Mouse (Mus musculus): ENCODE measurements at regions not wholly inside any gene's neighbourhood (a gene's known extent, or its start where the extent isn't known, plus 50 kb on each side); places are given as distances from the start of the nearest gene placed in this dataset.

DNA sequence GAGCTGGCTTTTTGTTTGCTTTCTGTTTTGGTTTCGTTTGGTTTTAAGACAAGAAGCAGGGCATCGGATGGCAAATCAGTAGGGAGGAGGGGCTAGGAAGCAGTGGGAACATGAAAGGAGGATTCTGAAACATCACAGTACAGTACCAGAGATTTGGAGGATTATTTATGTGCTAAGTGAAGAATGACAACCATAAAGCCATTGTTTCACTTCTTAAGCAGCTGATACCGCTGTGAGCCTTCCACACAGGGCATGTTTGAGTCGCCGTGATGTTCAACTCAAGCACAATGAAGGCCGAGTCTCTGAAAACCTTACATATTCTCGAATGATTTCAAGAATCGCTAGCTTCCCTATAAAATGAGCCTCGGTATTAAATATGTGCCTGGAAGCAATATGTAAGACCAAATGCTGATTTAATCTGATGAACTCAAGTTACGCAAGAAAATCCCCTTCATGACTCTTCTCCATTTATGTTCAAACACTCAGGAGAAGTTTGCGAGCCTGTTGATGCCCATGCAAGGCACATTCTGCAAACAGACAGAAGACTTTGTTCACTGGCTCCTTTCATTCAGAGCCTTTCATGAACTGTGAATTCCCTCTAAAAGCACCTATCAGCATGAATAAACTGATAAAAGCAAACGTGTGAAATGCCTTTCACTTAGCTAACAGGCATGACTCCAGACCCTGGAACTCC lies 441.2 kb downstream of the Efnb2 start:
- DNase-seq (ENCODE audit: low spot score in 2 of 2), result no peak

DNA sequence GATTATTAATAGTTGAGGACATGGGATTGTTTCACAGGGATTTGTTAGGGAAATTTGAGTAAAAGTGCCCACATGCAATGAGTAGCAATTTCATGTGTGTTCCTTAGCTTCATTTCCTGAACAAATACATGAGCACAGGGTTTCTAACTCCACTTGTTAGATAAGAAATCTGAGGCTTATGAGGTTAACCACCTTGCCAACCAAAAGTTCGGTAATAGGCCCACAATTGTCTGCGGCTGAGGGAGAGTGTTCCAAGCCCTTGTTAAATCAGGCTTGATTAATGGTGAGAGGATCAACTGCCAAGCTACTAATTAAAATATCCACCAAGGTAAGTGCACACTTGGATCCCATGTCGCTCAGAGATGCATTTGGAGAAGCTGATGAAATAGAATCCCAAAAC lies 468.0 kb downstream of the Efnb2 start:
- no peak for DNase-seq (ENCODE audit: low spot score in 2 of 2)

DNA sequence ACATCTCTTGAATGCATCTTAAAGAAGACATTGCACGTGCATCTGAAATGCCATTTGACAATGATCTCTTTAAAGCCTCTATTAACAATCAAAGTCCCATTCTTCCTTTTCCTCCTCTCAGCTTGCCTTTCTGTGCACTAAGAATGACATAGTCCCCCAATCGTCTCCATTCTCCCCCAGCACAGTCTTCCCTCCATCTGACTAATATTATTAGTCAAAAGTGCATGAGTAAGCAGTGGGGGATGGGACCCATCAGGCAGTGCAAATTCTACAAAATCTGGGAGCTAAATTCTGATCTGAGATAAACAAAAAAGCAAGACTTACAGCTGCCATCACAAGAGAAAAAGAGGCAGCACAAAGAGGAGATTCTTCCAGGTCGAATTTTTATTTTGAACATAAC lies 475.0 kb downstream of the Efnb2 start:
- DNase-seq (ENCODE audit: low spot score in 2 of 2), result no peak

DNA sequence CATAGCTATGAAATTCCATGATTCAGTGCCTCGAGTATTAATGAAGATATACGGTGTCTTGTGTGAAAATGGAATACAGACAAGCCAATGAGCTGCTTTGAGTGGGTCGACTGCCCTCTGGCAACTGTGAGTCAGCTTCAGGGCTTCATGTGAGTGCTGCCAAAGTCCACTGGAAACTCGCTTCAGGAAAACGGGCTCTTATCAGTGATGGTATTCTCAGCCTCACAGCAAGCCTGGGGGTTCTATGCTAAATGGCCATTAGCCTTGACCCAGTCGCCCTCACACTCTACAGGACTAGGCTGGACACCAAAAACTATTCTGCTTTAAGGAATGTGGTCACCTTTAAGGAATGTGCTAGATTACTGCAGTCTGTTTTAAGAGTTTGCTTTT lies 477.8 kb downstream of the Efnb2 start:
- DNase-seq (ENCODE audit: low spot score in 2 of 2), result no peak

DNA sequence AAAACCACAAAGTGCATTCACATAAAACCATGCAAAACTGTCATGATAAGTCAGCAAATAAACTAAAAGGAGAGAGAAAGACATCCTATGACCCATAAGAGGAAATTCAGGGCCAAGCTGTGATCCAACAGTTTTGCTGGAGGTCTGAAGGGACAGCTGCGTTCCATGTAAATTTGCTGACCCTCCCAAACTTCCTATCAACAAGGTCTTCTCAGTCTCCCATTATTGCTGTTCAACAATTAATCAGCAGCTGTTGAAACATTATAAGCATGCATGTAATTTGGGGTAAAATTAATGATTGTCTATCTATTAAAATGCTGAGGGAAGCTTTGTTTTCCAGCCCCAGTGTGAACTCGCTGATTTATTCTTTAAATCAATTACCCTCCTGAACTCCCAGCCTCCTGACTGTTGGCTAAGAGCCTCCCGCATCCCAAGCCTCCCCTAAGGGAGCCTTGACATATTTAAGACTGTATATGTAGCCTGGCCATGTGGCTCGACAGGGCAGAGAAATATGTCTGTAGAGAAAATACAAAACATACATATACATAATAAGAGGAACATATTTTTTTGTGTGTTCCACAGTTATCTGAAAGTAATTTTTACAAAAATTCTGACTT lies 478.3 kb downstream of the Efnb2 start:
- no peak for DNase-seq (ENCODE audit: low spot score in 2 of 2)

DNA sequence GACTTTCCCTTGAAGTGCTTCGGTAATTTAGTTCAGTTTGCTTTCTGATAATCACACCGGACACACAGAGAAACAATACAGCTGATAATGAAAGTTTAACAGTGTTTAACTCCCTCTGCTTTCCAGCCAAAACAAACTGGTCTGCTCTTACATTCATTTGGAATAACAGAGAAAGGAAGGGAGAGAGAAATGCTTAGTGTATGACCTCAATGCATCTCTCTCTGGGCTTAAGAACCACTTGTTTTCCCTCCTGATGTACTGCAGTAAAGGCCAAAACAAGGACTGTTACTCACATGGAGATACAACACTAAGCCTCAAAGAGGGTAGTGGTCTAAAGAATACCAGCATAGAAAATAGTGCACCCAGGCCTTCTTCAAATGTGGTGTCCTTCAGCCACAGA lies 478.9 kb downstream of the Efnb2 start:
- no peak for DNase-seq (ENCODE audit: low spot score in 2 of 2)

DNA sequence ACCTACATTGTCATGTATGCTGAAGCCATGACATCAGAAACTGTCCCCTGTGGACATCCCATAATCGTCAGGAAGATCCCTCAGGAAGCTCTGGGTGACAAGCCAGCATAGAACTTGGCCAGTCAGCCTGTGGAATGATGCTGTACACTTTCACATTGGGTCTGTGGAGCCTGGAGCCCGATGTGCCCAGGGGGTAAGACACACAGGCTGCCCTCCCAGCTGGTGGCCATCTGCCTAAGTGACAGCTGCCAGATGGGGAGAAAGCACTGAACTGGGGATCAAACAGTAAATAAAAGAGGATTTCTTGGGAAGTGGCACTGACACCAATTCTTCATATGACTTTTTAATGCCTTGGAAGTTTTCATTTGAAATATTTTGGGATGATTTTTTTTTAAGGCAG lies 486.8 kb downstream of the Efnb2 start:
- DNase-seq (ENCODE audit: low spot score in 2 of 2), result no peak

DNA sequence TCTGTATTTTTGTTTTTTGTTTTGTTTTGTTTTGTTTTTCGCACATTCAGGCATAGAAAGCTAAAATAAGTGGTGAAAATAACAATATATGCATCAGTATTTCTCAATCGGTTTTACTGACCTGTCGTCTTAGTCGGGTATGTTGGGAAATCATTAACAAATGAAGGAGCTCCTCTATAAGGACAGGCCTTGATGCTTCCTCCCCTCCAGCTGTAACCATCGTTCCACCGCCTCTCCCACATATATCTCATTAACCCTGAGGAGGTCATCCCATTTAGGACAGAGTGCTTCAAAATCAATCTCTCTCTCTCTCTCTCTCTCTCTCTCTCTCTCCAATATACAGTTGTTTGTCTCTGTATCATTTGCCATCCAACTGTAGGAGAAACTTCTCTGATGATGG lies 492.4 kb downstream of the Efnb2 start:
- DNase-seq (ENCODE audit: low spot score in 2 of 2), result no peak

DNA sequence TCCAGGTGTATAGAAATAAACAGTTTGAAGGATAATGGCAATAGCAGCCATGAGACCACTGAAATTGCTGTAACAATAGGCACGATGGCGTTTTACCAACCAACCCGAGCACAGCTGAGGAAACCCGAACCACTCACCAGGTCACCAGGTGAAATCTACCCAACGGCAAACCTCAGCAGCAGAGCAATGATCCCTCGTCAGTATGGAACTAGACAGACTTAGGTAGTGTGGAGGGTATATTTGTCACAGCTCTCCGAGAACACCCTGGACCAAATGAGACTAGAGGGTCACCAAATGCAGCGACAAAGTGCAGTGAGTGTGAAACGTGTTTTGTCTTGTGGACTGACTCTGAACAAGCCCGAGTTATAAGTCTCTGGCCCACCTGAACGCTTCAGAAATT lies 492.8 kb downstream of the Efnb2 start:
- DNase-seq (ENCODE audit: low spot score in 2 of 2), result no peak

DNA sequence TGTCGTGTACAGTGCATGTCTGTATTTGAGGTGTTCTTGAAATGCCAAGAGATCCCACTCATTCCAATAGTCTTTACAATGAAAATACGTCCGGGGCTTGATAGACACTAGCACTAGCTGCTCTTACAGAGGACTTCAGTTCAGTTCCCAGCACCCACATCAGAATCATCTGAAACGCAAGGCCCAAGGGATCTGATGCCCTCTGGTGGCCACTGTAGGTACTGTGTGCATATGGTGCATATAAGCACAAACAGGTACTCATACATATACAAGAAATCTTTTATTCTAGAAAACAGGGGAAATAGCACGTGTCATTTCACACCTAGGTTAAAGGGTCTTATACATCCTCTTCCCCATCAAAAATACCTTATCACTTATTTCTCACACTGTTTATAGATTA lies 513.5 kb downstream of the Efnb2 start:
- no peak for DNase-seq (ENCODE audit: low spot score in 2 of 2)

DNA sequence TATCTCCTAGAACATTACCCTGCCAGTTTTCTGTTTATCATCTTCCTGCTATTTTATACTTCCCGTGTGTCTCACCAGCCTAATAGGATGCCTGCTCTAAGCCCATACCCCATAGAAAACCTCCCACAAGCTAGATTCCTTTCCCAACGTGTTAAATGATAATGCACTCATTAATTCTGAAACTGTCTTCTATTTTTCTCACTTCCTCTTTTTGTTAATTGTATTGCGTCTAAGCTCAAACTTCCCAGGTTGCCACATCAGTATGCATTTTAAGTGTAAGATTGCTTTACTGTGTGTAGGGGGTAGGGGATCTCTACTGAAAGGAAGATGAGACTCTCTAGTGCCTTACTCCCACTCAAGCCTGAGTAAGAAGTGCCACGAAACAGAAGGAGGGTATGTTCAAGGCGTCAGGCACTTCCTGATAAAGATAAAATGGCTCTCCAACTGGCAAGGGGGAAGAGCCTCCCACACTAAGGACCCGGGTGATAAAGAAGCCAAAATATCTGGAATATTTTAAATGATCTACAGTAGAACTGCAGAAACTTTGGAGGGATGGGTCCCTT lies 518.0 kb downstream of the Efnb2 start:
- DNase-seq (ENCODE audit: low spot score in 2 of 2), result peak in 1 of 2 experiments; percentile 12

DNA sequence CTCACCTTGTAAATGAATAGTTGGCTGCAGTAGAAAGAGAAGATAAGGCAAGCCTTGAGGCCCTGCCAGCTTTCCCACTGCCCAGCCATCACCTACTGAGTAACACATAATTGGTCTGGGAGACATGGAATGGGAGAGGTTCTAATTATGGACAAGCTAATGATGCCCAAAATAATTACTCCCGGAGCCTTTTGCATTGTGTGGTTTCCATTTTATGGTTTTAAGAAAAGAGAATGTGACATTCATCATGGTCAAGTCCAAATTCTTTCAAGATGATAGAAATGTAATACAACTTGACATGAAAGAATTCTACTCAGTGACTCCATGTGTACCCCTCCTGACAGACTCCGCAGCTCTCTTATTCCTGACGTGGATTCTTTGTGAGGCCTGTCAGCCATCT lies 518.6 kb downstream of the Efnb2 start:
- no peak for DNase-seq (ENCODE audit: low spot score in 2 of 2)

DNA sequence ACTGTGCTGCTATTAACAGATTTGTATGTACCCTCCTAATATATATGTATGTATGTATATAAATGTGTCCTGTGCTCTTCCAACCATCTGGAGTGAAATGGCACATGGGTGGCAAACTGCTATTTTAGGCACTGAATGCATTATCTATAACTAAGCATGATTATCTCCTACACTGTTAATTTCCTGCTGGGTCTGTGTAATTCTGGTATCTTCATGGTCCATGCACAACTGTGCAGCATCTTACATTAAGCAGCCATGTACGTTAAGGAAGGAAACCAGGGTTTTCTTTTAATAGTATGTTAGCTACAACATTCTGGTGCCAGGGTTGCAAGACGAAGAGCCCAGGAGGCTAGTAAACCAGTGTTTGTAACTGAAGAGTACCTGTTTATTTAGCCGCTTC lies 521.3 kb downstream of the Efnb2 start:
- no peak for DNase-seq (ENCODE audit: low spot score in 2 of 2)

DNA sequence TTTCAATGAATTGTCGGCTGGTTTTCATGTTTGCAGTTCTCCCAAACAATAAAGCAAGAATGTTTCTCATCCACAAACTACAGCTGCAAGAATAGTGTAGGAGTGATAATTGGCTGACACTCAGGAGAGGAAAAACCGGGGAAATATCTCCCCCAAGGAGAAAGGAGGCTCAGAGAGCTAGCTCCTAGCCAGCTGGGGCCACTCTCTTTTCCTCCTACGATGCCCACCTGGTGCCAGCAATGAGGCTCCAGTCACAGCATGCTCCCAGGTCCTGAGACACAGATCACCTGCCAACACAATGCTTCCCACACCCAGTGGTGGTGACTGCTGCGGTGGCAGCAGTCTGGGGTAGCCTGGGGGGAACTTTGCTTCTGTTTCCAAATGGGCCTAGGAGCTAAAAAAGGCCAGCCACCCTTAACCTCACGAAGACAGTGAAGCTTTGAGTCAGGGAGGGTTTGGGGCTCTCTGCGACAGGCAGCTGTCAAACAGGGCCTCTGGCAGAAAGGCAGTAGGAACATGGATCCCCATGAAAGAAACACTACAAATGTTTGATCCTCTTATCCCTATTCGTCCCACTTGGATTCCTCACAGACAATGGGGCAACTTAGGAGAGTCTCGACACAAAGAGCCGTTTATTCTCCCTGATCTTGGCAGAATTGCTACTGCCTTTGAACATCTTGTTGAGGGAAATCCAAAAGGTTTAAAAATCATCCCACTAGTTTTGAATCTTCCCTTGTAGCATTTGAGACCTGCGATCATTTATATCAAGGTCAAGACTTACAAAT lies 527.8 kb downstream of the Efnb2 start:
- peak; percentile 32 to 51 for DNase-seq (ENCODE audit: low spot score in 2 of 2)

DNA sequence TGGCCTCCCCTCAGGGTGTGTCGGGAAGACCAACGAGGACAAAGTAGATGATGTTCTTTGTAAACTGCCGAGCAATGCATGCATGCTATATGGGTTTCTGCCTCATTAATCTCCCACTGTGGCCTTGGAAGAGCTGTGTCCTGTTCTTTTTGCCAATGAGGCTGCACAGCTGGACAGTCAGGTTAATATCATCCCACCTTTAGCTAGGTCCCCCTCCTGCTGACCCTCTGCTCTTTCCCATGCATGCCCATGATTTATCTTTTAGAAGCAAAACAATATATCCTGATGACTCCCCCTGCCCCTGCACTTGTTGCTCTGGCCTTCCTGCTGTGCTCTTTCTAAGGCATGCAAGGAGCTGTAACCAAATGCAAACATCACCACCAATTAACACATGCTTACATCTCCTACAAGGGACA lies 529.1 kb downstream of the Efnb2 start:
- no peak for DNase-seq (ENCODE audit: low spot score in 2 of 2)

DNA sequence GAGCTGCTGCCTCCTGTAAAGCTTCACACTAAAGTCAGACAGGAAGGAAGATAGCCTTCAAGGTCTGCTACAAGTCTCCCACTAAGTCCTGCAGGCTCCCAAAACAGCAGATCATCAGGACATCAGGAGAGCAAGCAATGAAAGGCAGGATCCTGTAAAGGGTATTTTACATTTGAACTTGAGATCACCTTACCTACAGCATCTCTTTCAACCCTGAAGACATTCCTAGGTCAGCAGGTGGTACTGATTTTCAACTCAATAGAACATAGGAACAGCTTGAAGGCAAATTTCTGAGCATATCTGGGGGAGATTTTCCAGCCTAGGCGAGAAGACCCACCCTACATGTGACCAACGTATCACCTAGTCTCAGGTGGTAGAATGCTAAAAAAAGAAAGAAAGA lies 530.2 kb downstream of the Efnb2 start:
- DNase-seq (ENCODE audit: low spot score in 2 of 2), result no peak

DNA sequence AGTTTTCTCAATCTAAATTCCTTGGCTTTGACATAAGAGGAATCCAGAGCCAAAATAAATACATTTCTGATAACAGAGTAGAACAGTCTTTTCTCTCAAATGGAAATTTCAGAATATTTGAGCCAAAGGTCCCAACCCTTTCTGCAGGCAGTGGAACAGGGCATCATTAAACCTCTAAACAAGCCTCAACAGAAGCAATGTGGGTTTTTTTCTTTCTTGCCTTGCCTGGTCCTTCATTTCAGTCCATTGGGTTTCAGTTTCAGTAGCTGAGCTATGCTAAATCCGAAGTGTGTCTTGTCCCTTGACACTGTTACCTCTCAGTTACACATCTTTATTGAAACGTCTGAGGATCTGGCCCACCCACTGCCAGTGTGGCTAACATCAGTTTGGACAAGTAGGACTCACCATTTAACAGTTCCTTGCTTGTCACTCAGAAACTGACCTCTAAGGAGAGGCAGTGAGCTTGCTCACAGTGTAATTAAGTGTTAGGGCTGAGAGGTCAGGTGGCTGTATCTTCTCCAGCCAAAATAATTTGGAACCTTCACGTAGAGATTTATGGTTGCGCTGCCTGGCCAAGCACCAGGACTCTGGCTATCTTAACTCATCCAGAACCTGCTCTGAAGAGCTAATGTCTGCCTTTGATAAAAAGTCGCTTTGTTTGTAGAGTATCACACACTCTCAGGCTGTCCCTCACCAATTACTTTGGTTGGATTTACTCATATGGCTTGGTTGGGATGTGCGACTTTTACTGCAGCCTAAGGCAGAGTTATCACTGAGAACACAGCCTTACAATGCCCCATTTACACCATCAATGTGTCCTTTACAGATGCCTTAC lies 545.2 kb downstream of the Efnb2 start:
- DNase-seq (ENCODE audit: low spot score in 2 of 2), result no peak

DNA sequence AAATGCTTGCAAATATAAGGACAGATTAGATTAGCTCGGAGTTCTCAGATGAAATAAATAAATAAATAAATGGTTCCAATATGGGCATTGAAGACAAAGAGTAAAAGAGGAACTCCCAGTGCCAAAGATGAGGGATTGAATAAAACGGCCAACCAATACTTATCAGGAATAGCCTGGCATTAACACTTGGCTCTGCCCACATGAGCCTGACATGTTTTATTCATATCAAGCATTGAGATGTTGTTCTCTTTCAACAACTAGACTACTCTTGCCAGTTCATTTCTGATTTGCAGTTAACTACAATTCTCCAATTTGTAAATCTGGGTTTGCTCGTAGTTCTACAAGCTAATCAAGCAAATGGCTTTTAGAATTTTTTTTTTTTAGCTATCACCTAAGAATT lies 546.4 kb downstream of the Efnb2 start:
- DNase-seq (ENCODE audit: low spot score in 2 of 2), result no peak

DNA sequence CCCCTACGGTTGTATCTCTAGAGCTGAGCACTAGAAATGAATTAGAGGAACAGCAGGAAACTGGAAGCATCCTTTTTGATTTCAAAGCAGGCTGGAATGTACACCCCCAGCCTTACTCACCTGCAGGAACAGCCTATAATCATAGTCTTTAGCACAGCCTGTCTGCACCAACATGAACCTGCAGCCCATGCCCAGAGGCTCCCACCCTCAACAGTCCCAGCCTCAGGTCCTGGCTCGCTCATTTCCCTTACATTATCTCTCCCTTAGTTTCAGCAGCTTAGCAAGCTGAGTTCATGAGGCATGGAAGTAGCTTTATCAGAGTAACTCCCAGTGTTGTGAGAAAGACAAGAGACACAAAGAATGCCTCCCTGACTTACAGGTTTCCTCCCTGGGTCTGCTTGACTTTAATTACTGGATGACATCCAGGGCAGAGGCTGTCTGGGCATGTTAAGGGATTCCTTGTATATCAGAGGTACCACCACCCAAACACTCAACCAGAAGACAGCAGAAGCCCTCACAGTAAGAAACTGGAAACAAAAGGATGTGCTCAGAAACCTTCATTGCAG lies 551.2 kb downstream of the Efnb2 start:
- DNase-seq (ENCODE audit: low spot score in 2 of 2), result no peak

DNA sequence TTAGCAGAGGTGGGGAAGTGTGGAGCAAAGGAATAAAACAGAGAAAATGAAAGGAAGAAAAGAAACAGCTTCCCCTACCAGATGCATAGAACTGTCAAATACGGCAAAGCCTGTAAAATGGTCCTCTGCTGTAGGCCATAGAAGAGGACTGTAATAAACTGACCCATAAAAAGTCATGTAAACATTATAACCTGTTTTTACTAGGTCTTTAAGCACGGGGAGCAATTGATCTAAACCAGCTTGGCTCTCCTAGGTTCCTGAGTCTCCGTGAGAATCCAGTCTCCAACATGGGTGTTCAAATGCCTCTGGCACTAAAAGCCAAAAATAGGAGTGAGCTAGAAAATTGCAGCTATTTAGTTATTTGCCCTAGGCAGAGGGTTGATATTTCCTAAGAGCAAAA lies 557.5 kb downstream of the Efnb2 start:
- DNase-seq (ENCODE audit: low spot score in 2 of 2), result no peak
